Mouse (Mus musculus): Measurements from ENCODE around the gene Abcg1. TPM values are rescaled to one million over a fixed set of nuclear protein-coding genes. Genes with fewer than 3 reads are reported as not detected.

Abcg1 gene
- polyA plus RNA-seq, 1 experiment: 0.94 TPM

DNA sequence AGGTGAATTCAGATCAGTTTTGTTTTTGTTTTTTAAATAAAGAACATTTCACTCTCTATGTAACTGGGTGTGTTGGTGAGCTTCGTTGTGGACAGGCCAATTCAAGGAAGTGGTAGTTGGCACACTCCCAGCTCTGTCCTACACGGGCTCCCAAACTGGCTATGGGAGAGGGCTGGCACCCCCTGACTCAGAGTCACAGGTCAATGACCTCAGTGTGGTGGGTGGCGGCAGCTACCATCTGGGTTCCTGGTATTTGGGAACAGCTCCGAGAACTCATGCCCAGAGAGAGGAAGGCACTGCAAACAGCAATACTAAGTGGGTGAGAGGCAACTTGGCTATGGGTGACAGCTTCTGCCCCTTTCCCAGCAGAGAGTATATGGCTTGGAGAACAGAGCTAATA, 19.1 kb upstream of the Abcg1 start:
- H3ac ChIP-seq (ENCODE audit: control insufficient read depth, insufficient read length): no peak overlapping the region
- H3K36me3 ChIP-seq (ENCODE audit: control insufficient read depth, insufficient read depth): no peaks in the 10 kb centered on the region
- TF ChIP-seq SRF (IDR thresholded peaks at IDR 0.05; ENCODE audit: control insufficient read depth, insufficient read length, low read depth) (no peak), MYOD1 (IDR thresholded peaks at IDR 0.05; ENCODE audit: control insufficient read depth in 1 of 3, insufficient read length in 2 of 3, low read depth in 2 of 3) (no peak), MAX (IDR thresholded peaks at IDR 0.05; ENCODE audit: low read depth) (no peak), CEBPB (IDR thresholded peaks at IDR 0.05; ENCODE audit: insufficient read depth, poor library complexity, severe bottlenecking) (no peak), TCF3 (IDR thresholded peaks at IDR 0.05; ENCODE audit: insufficient read length, low read depth) (no peak), REST (IDR thresholded peaks at IDR 0.05; ENCODE audit: insufficient read depth, insufficient read length) (no peak)
- no peaks in the 10 kb centered on the region for H3K79me2 ChIP-seq (ENCODE audit: control insufficient read depth, insufficient read depth)
- H3K4me2 ChIP-seq (ENCODE audit: low read depth): no peak overlapping the region
- H3K27me3 ChIP-seq (ENCODE audit: control insufficient read depth, insufficient read depth, insufficient read length): no peaks in the 10 kb centered on the region
- no peak overlapping the region for H3K4me3 ChIP-seq

DNA sequence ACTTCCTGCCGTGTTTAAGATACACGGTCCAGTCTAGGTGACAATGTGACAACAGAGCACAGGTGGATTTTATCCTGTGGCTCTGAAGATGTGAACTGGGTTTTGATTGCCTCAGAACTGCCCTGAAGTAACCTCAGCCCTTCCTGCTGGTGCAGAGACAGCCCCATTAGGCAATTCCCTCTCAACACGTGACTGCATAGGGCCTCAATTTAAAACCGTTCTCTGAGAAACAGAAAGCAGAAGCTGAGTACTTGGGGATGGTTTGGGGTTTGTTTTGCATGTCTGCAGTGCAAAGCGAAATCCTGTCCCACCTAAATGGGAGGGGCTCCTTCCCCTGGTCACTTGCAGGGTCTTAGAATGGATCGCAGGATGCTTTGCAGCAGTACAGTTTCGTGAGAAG, 17.8 kb upstream of the Abcg1 start:
- no peaks in the 10 kb centered on the region for H3K79me2 ChIP-seq (ENCODE audit: control insufficient read depth, insufficient read depth)
- H3K36me3 ChIP-seq (ENCODE audit: control insufficient read depth, insufficient read depth): no peaks in the 10 kb centered on the region
- H3K4me3 ChIP-seq: no peak overlapping the region
- peak; percentile 65 for TF ChIP-seq USF1 (IDR thresholded peaks at IDR 0.05; ENCODE audit: low read depth)
- no peak for TF ChIP-seq SRF (IDR thresholded peaks at IDR 0.05; ENCODE audit: control insufficient read depth, insufficient read length, low read depth)
- TF ChIP-seq TCF3 (IDR thresholded peaks at IDR 0.05; ENCODE audit: insufficient read length, low read depth): no peak
- no peak for TF ChIP-seq MYOG (IDR thresholded peaks at IDR 0.05; ENCODE audit: control insufficient read depth in 1 of 3, insufficient read depth in 1 of 3, insufficient read length in 2 of 3, low read depth in 2 of 3)
- TF ChIP-seq TCF12 (IDR thresholded peaks at IDR 0.05; ENCODE audit: insufficient read depth, poor library complexity, severe bottlenecking): no peak
- no peak for TF ChIP-seq MAX (IDR thresholded peaks at IDR 0.05; ENCODE audit: low read depth)
- TF ChIP-seq CEBPB (IDR thresholded peaks at IDR 0.05; ENCODE audit: insufficient read depth, poor library complexity, severe bottlenecking): no peak
- no peak for TF ChIP-seq POLR2A (IDR thresholded peaks at IDR 0.05; ENCODE audit: insufficient read length, low read depth)
- H3ac ChIP-seq (ENCODE audit: control insufficient read depth, insufficient read length): no peak overlapping the region
- no peaks in the 10 kb centered on the region for H3K27me3 ChIP-seq (ENCODE audit: control insufficient read depth, insufficient read depth, insufficient read length)
- H3K4me2 ChIP-seq (ENCODE audit: low read depth): no peak overlapping the region

DNA sequence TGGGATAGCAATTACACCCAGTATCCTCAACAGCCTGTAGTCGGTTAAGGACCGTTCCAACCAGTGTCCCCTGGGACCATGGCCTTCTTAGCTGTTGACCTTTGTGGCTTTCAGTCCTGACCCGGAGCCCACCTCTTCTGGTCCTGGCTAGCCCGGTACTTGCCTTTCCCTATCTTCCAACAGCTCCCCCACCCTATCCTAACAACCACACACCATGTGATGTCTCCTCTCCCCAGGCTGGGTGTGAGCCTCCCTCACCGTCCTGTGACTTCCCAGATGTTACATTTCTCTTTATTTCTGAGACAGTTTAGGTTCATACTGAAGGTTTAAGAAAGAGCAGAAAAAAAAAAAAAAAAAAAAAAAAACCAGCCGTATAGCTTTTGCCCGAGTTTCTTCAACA, 17.1 kb upstream of the Abcg1 start:
- Histone ChIP-seq H3K4me3 (no peak overlapping the region), H3K79me2 (ENCODE audit: control insufficient read depth, insufficient read depth) (no peaks in the 10 kb centered on the region), H3ac (ENCODE audit: control insufficient read depth, insufficient read length) (no peak overlapping the region), H3K27me3 (ENCODE audit: control insufficient read depth, insufficient read depth, insufficient read length) (no peaks in the 10 kb centered on the region), H3K4me2 (ENCODE audit: low read depth) (no peak overlapping the region), H3K36me3 (ENCODE audit: control insufficient read depth, insufficient read depth) (no peaks in the 10 kb centered on the region)
- TF ChIP-seq CEBPB (IDR thresholded peaks at IDR 0.05; ENCODE audit: insufficient read depth, poor library complexity, severe bottlenecking) (no peak), POLR2A (IDR thresholded peaks at IDR 0.05; ENCODE audit: insufficient read length, low read depth) (no peak), E2F4 (IDR thresholded peaks at IDR 0.05; ENCODE audit: insufficient read depth) (no peak), TCF12 (IDR thresholded peaks at IDR 0.05; ENCODE audit: insufficient read depth, poor library complexity, severe bottlenecking) (no peak), SRF (IDR thresholded peaks at IDR 0.05; ENCODE audit: control insufficient read depth, insufficient read length, low read depth) (no peak), MYOD1 (IDR thresholded peaks at IDR 0.05; ENCODE audit: control insufficient read depth in 1 of 3, insufficient read length in 2 of 3, low read depth in 2 of 3) (no peak), MAX (IDR thresholded peaks at IDR 0.05; ENCODE audit: low read depth) (no peak), TCF3 (IDR thresholded peaks at IDR 0.05; ENCODE audit: insufficient read length, low read depth) (no peak), MYOG (IDR thresholded peaks at IDR 0.05; ENCODE audit: control insufficient read depth in 1 of 3, insufficient read depth in 1 of 3, insufficient read length in 2 of 3, low read depth in 2 of 3) (no peak), USF1 (IDR thresholded peaks at IDR 0.05; ENCODE audit: low read depth) (no peak), REST (IDR thresholded peaks at IDR 0.05; ENCODE audit: insufficient read depth, insufficient read length) (no peak), POLR2AphosphoS2 (IDR thresholded peaks at IDR 0.05; ENCODE audit: insufficient read length, low read depth) (no peak)

DNA sequence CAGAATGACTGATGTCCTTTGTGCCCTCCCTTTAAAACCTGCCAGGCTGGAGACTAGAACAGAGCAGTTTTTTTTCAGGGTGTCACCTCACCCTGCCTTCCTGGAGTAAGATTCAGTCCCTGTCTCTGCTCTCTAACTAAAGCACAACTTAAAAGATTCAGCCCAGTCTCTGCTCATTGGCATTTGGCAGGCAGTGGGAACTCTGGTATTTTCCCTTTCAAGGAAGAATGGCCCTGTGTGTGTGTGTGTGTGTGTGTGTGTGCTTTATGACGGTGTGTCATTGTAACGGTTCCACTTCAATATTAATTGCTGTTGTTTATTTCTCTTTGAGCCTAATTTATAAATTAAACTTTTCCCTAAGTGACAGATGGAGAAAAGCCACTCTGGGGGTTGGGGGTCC, 14.7 kb upstream of the Abcg1 start:
- no peaks in the 10 kb centered on the region for H3K79me2 ChIP-seq (ENCODE audit: control insufficient read depth, insufficient read depth)
- no peak overlapping the region for H3K4me2 ChIP-seq (ENCODE audit: low read depth)
- H3K36me3 ChIP-seq (ENCODE audit: control insufficient read depth, insufficient read depth): no peaks in the 10 kb centered on the region
- no peak overlapping the region for H3K4me3 ChIP-seq
- TF ChIP-seq POLR2AphosphoS2 (IDR thresholded peaks at IDR 0.05; ENCODE audit: insufficient read length, low read depth) (no peak), E2F4 (IDR thresholded peaks at IDR 0.05; ENCODE audit: insufficient read depth) (no peak), MAX (IDR thresholded peaks at IDR 0.05; ENCODE audit: low read depth) (no peak), SRF (IDR thresholded peaks at IDR 0.05; ENCODE audit: control insufficient read depth, insufficient read length, low read depth) (no peak), MYOD1 (IDR thresholded peaks at IDR 0.05; ENCODE audit: control insufficient read depth in 1 of 3, insufficient read length in 2 of 3, low read depth in 2 of 3) (no peak), CEBPB (IDR thresholded peaks at IDR 0.05; ENCODE audit: insufficient read depth, poor library complexity, severe bottlenecking) (no peak), TCF12 (IDR thresholded peaks at IDR 0.05; ENCODE audit: insufficient read depth, poor library complexity, severe bottlenecking) (no peak), REST (IDR thresholded peaks at IDR 0.05; ENCODE audit: insufficient read depth, insufficient read length) (no peak), TCF3 (IDR thresholded peaks at IDR 0.05; ENCODE audit: insufficient read length, low read depth) (no peak), USF1 (IDR thresholded peaks at IDR 0.05; ENCODE audit: low read depth) (no peak), POLR2A (IDR thresholded peaks at IDR 0.05; ENCODE audit: insufficient read length, low read depth) (no peak), MYOG (IDR thresholded peaks at IDR 0.05; ENCODE audit: control insufficient read depth in 1 of 3, insufficient read depth in 1 of 3, insufficient read length in 2 of 3, low read depth in 2 of 3) (no peak)
- no peak overlapping the region for H3ac ChIP-seq (ENCODE audit: control insufficient read depth, insufficient read length)
- no peaks in the 10 kb centered on the region for H3K27me3 ChIP-seq (ENCODE audit: control insufficient read depth, insufficient read depth, insufficient read length)

Data from myocyte (in vitro differentiated cells).